Mouse (Mus musculus) liver, embryonic 12.5 days (tissue): ENCODE results near the gene Krt18. TPM values are rescaled to one million over a fixed set of nuclear protein-coding genes. Genes with fewer than 3 reads are reported as not detected.

Source experiments
- ATAC-seq: fragments of 200-750 bp; cut with Nextera tagmentation; 2 replicates; pipeline ENCODE4 v1.8.0; 2017; ENCODE audit warnings: moderate number of reproducible peaks, mild to moderate bottlenecking, moderate library complexity
- H3K27ac ChIP-seq: fragments of 300-500 bp; sonication (generic); 2 replicates; pipeline ENCODE4 v1.5.1; 2016; ENCODE audit warnings: mild to moderate bottlenecking
- H3K27me3 ChIP-seq: fragments of 300-500 bp; sonication (generic); replicated peaks from 2 replicates; pipeline ENCODE4 v1.6.1; 2016; ENCODE audit warnings: mild to moderate bottlenecking, moderate library complexity
- H3K36me3 ChIP-seq: fragments of 300-500 bp; sonication (generic); 2 replicates; pipeline ENCODE4 v1.6.1; 2016; ENCODE audit warnings: mild to moderate bottlenecking, moderate library complexity
- H3K4me1 ChIP-seq: fragments of 300-500 bp; sonication (generic); 2 replicates; pipeline ENCODE4 v1.6.1; 2016
- H3K4me2 ChIP-seq: fragments of 300-500 bp; sonication (generic); 2 replicates; pipeline ENCODE4 v1.6.1; 2016; ENCODE audit warnings: mild to moderate bottlenecking, moderate library complexity
- H3K4me3 ChIP-seq: fragments of 300-500 bp; sonication (generic); 2 replicates; pipeline ENCODE4 v1.5.1; 2016; ENCODE audit warnings: mild to moderate bottlenecking, moderate library complexity
- H3K9ac ChIP-seq: fragments of 300-500 bp; sonication (generic); 2 replicates; pipeline ENCODE4 v1.6.1; 2016; ENCODE audit warnings: mild to moderate bottlenecking, moderate library complexity
- H3K9me3 ChIP-seq: fragments of 300-500 bp; sonication (generic); replicated peaks from 2 replicates; pipeline ENCODE4 v1.6.1; 2016; ENCODE audit warnings: mild to moderate bottlenecking, moderate library complexity
- WGBS: fragments of 180-500 bp; shearing (Covaris S2); methylation state at CpG from one replicate; pipeline ENCODE4 v1.1.7; 2016; ENCODE audit not compliant: insufficient replicate concordance; 5-methylcytosine and 5-hydroxymethylcytosine counted together
- polyA plus RNA-seq: library from polyadenylated mRNA; unstranded; fragments of >200 nt; fragmentation: Nextera tagmentation; extraction: Ambion mirVana; gene quantifications from 2 replicates; pipeline ENCODE4 v1.2.1, GENCODE M21; 2016

The Krt18 gene
- polyA plus RNA-seq, 1 experiment from 2014 or later = 77.6 TPM

DNA sequence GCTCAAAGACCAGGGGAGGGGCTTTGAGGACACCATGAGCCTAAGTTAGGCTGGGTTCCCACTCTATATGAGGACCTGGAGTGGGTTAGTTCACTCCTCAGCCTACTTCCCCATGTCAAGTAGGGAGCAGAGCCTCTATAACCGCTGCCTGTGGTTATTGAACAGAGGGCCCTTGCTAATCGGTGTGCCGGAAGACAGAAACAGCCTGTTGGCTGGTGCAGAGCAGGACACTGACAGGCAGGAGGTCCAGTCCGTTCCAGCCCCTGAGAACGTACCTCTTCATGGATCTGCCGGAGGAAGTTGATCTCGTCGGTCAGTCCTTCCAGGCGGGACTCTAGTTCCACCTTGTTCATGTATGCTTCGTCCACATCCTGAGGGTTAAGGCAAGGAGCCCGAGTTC lies 28.8 kb upstream of the Krt18 start:
- H3K9me3 ChIP-seq = no peaks in the 10 kb centered on the region
- WGBS = 40% methylated on average over 11 of the region's 11 CpGs

GRCm38 (mm10) chr15:101999676-102000335 lies 28.2 kb upstream of the Krt18 start:
- no peak overlapping the region for H3K4me3 ChIP-seq
- no peaks in the 10 kb centered on the region for H3K9me3 ChIP-seq
- no peak overlapping the region for H3K27ac ChIP-seq
- H3K4me2 ChIP-seq = no peak overlapping the region
- H3K27me3 ChIP-seq = peaks cover 47% of the 10 kb centered on the region
- H3K36me3 ChIP-seq = peaks cover 6% of the 10 kb centered on the region; the same call in 1 of the 2 replicates
- peaks cover 24% of the 10 kb centered on the region for H3K4me1 ChIP-seq
- no peak overlapping the region for H3K9ac ChIP-seq
- ATAC-seq = no peak
- 44% methylated on average over 11 of the region's 11 CpGs for WGBS

More for the DNA sequence above, 28.8 kb upstream of the Krt18 start:
- Histone ChIP-seq H3K4me2 (no peak overlapping the region), H3K27me3 (peaks cover 40% of the 10 kb centered on the region), H3K27ac (no peak overlapping the region), H3K36me3 (peaks cover 6% of the 10 kb centered on the region; the same call in 1 of the 2 replicates), H3K4me1 (peaks cover 30% of the 10 kb centered on the region), H3K4me3 (no peak overlapping the region), H3K9ac (no peak overlapping the region)
- no peak for ATAC-seq

DNA sequence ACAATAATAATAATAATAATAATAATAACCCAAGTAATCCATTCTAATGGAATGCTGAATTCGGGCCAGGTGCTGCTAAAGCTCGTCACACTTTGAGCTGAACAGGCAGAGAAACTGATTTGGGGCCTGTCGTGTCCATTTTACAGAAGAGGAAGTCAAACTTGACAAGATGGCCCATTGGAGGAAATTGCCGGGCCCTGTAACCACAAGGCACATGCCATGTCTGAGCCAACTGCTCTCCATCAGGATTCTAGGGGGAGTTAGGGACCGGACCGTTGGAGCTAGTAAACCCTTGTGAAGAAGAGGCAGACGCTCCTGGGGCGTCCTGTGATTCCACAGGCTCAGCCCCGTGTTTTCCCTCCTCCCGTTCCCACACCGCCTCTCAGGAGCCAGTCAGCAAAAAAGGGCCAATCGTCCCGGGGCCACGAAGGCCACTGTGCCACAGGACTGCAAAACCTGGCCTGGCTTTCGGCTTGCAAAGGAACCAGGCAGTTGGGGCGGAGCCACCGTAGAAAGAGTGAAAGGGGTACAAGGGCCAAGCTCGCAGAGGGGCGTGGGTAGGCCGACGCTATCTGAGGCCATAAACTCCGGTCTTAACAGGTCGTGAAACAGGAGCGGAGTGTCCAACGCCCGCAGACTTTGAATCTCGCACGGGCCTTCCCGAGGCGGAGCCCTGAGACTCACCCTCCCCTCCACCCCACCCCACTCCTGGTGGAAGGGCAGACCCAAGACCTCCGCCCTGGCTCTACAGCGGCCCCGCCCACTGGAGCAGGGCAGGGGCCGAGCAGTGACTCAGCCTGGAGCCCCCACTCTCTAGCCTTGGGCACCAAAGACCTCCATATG lies 25.1 kb upstream of the Krt18 start:
- Histone ChIP-seq H3K27me3 (peaks cover 77% of the 10 kb centered on the region), H3K36me3 (no peaks in the 10 kb centered on the region), H3K27ac (peak overlapping the region; percentile 60), H3K9ac (peak overlapping the region; percentile 46), H3K4me2 (peak overlapping the region; percentile 65), H3K4me1 (peaks cover 22% of the 10 kb centered on the region), H3K4me3 (peak overlapping the region; percentile 47), H3K9me3 (no peaks in the 10 kb centered on the region)
- ATAC-seq = peak; percentile 61
- WGBS = 2% methylated on average over 34 of the region's 34 CpGs

GRCm38 (mm10) chr15:102003516-102003915 lies 24.5 kb upstream of the Krt18 start:
- Histone ChIP-seq H3K36me3 (no peaks in the 10 kb centered on the region), H3K9me3 (no peaks in the 10 kb centered on the region), H3K4me3 (peak overlapping the region; percentile 47), H3K4me1 (peaks cover 22% of the 10 kb centered on the region), H3K27ac (peak overlapping the region; percentile 60), H3K27me3 (peaks cover 84% of the 10 kb centered on the region), H3K4me2 (peak overlapping the region; percentile 65), H3K9ac (peak overlapping the region; percentile 46; the same call in 1 of the 2 replicates)
- 18% methylated on average over 12 of the region's 12 CpGs for WGBS
- no peak for ATAC-seq

DNA sequence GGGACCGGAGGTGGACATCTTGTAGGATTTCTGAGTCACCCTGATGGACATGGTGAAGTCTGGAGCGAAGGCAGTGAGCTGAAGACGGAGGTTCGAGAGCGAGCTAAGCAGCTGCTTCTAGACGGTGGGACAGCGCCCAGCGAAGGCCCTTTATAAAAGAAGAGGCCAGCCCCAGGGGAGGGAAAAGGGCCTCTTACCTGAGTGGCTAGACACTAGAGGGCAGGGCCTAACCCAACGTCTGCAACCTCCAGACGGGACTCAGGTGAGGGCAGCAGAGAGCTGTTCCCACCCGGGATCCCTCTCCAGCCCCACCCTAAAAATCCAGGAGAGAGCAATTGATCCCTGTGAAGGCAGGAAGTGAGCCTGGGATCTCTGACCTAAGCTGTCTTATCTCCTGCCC lies 23.8 kb upstream of the Krt18 start, which contains the start of gene Krt8:
Gene Krt8, minus strand, starts transcription at position 294 of the 400 bp plus-strand sequence.
- H3K9ac ChIP-seq = peak within 1 kb of the TSS; percentile 46; the same call in 1 of the 2 replicates
- H3K4me1 ChIP-seq = peaks cover 22% of the 10 kb centered on the region
- peak within 1 kb of the TSS; percentile 47 for H3K4me3 ChIP-seq
- 23% methylated on average over 11 of the region's 11 CpGs for WGBS
- ATAC-seq = peak; percentile 51
- no peaks in the 10 kb centered on the region for H3K36me3 ChIP-seq
- peak within 1 kb of the TSS; percentile 65 for H3K4me2 ChIP-seq
- H3K9me3 ChIP-seq = no peaks in the 10 kb centered on the region
- peaks cover 86% of the 10 kb centered on the region for H3K27me3 ChIP-seq
- H3K27ac ChIP-seq = peak within 1 kb of the TSS; percentile 60

DNA sequence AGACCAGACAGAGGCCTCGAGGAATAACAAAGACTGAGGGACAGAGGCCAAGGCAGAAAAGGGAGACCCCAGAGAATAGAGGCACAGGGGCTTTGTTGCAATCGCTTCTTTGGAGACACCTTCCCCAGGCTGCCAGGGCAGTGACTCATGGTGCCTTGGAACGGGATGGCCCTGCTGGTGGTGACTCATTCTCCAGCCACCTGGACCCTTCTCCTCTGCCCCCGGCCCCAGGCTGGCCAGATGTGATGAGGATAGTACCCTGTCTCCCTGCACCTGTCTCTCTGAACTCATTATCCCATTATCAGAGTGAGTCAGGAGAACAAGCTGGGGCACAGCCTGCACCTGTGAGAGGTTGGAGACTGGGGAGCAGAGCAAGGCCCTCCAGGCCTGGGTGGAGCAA lies 22.7 kb upstream of the Krt18 start:
- peaks cover 86% of the 10 kb centered on the region for H3K27me3 ChIP-seq
- no peak overlapping the region for H3K9ac ChIP-seq
- H3K9me3 ChIP-seq = no peaks in the 10 kb centered on the region
- H3K36me3 ChIP-seq = no peaks in the 10 kb centered on the region
- H3K27ac ChIP-seq = no peak overlapping the region
- no peak for ATAC-seq
- peaks cover 22% of the 10 kb centered on the region for H3K4me1 ChIP-seq
- no peak overlapping the region for H3K4me2 ChIP-seq
- H3K4me3 ChIP-seq = no peak overlapping the region
- WGBS = 36% methylated on average over 4 of the region's 4 CpGs

GRCm38 (mm10) chr15:102006317-102006716 lies 21.7 kb upstream of the Krt18 start:
- no peaks in the 10 kb centered on the region for H3K9me3 ChIP-seq
- H3K9ac ChIP-seq = no peak overlapping the region
- peak overlapping the region; percentile 32 for H3K4me2 ChIP-seq
- no peaks in the 10 kb centered on the region for H3K36me3 ChIP-seq
- no peak overlapping the region for H3K27ac ChIP-seq
- H3K27me3 ChIP-seq = peaks cover 78% of the 10 kb centered on the region
- 9% methylated on average over 11 of the region's 11 CpGs for WGBS
- ATAC-seq = no peak
- peaks cover 22% of the 10 kb centered on the region for H3K4me1 ChIP-seq
- no peak overlapping the region for H3K4me3 ChIP-seq

GRCm38 (mm10) chr15:102007097-102008069 lies 20.6 kb upstream of the Krt18 start:
- H3K27me3 ChIP-seq = peaks cover 67% of the 10 kb centered on the region
- no peaks in the 10 kb centered on the region for H3K36me3 ChIP-seq
- ATAC-seq = no peak
- no peak overlapping the region for H3K27ac ChIP-seq
- H3K4me1 ChIP-seq = peaks cover 15% of the 10 kb centered on the region
- H3K9me3 ChIP-seq = no peaks in the 10 kb centered on the region
- no peak overlapping the region for H3K4me2 ChIP-seq
- WGBS = 46% methylated on average over 12 of the region's 12 CpGs
- no peak overlapping the region for H3K9ac ChIP-seq
- no peak overlapping the region for H3K4me3 ChIP-seq

- Histone ChIP-seq H3K4me2 (no peak overlapping the region), H3K4me1 (peaks cover 22% of the 10 kb centered on the region), H3K27ac (no peak overlapping the region), H3K27me3 (peaks cover 34% of the 10 kb centered on the region), H3K36me3 (no peaks in the 10 kb centered on the region), H3K9me3 (no peaks in the 10 kb centered on the region), H3K4me3 (no peak overlapping the region), H3K9ac (no peak overlapping the region)
- WGBS = 69% methylated on average over 3 of the region's 3 CpGs
- no peak for ATAC-seq
Measured at GRCm38 (mm10) chr15:102010569-102011245, 17.3 kb upstream of the Krt18 start.

DNA sequence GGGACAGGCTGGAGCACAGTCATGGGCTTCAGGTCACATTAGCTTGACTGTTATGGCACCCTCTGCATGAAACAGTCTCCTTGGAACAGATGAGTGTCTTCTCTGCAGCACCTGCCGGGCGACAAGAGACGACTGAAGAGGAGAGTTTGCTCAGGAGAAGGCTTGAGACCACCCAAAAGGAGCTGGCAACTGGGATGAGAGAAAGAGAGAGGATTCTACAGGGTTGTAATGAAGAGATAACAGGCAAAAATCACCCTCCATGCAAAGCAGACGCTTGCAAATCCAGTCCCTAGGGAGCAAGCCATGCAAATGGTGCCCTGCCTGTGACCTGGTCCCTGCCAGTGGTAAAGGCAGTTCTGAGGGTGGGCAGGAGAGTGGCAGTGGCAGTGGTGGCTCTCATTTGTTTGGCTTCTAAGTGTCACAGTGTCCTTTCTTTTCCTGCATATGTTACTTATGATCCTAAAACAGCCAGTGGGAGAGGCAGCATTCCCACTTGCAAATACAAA lies 15.7 kb upstream of the Krt18 start:
- H3K9ac ChIP-seq = no peak overlapping the region
- no peaks in the 10 kb centered on the region for H3K36me3 ChIP-seq
- no peak overlapping the region for H3K4me3 ChIP-seq
- H3K4me1 ChIP-seq = peaks cover 29% of the 10 kb centered on the region
- H3K9me3 ChIP-seq = no peaks in the 10 kb centered on the region
- ATAC-seq = no peak
- no peak overlapping the region for H3K4me2 ChIP-seq
- WGBS = 52% methylated on average over 4 of the region's 4 CpGs
- no peak overlapping the region for H3K27ac ChIP-seq
- H3K27me3 ChIP-seq = peaks cover 18% of the 10 kb centered on the region

GRCm38 (mm10) chr15:102013651-102014050 lies 14.3 kb upstream of the Krt18 start:
- H3K4me3 ChIP-seq = no peak overlapping the region
- no peaks in the 10 kb centered on the region for H3K9me3 ChIP-seq
- ATAC-seq = no peak; the same call in 1 of the 2 replicates
- no peak overlapping the region for H3K27ac ChIP-seq
- WGBS = 43% methylated on average over 3 of the region's 3 CpGs
- H3K36me3 ChIP-seq = no peaks in the 10 kb centered on the region
- peaks cover 40% of the 10 kb centered on the region for H3K4me1 ChIP-seq
- no peak overlapping the region for H3K9ac ChIP-seq
- peaks cover 4% of the 10 kb centered on the region for H3K27me3 ChIP-seq
- H3K4me2 ChIP-seq = no peak overlapping the region
